Mouse (Mus musculus): ENCODE measurements around the gene Pold2. TPM values are rescaled to one million over a fixed set of nuclear protein-coding genes. Genes with fewer than 3 reads are reported as not detected.

Pold2 gene
- polyA plus RNA-seq, 1 experiment = 50.2 TPM

- no peak overlapping the region for H3K27ac ChIP-seq (ENCODE audit: insufficient read depth, low read depth, low read length)
Measured at GRCm38 (mm10) chr11:5851021-5851736, 26.9 kb downstream of the Pold2 start.

GRCm38 (mm10) chr11:5850452-5850851, 27.6 kb downstream of the Pold2 start:
- H3K4me3 ChIP-seq (ENCODE audit: insufficient read depth, low read depth, low read length) = no peak overlapping the region
- peaks cover 12% of the 10 kb centered on the region for H3K4me1 ChIP-seq (ENCODE audit: control insufficient read depth, insufficient read depth, low read length)
- no peak overlapping the region for H3K27ac ChIP-seq (ENCODE audit: insufficient read depth, low read depth, low read length)
- H3K27me3 ChIP-seq (replicated peaks; ENCODE audit: control insufficient read depth, insufficient read depth, low read length) = no peaks in the 10 kb centered on the region
- WGBS = 73% methylated on average over 5 of the region's 5 CpGs
- no peaks in the 10 kb centered on the region for H3K36me3 ChIP-seq (ENCODE audit: control insufficient read depth, insufficient read depth, low read length)
- DNase-seq = no peak
- no peak for TF ChIP-seq POLR2A (IDR thresholded peaks at IDR 0.05; ENCODE audit: low read depth, low read length)
- no peak for TF ChIP-seq CTCF (conservative IDR thresholded peaks at IDR 0.05; ENCODE audit: insufficient read depth, insufficient read length, low read depth, low read length)

More at GRCm38 (mm10) chr11:5851021-5851736, 26.9 kb downstream of the Pold2 start:
- 54% methylated on average over 4 of the region's 4 CpGs for WGBS
- DNase-seq = no peak
- Histone ChIP-seq H3K4me3 (ENCODE audit: insufficient read depth, low read depth, low read length) (no peak overlapping the region), H3K27me3 (replicated peaks; ENCODE audit: control insufficient read depth, insufficient read depth, low read length) (no peaks in the 10 kb centered on the region), H3K4me1 (ENCODE audit: control insufficient read depth, insufficient read depth, low read length) (peaks cover 9% of the 10 kb centered on the region), H3K36me3 (ENCODE audit: control insufficient read depth, insufficient read depth, low read length) (no peaks in the 10 kb centered on the region)
- TF ChIP-seq CTCF (conservative IDR thresholded peaks at IDR 0.05; ENCODE audit: insufficient read depth, insufficient read length, low read depth, low read length) (no peak), POLR2A (IDR thresholded peaks at IDR 0.05; ENCODE audit: low read depth, low read length) (no peak)

GRCm38 (mm10) chr11:5849316-5849715, 28.8 kb downstream of the Pold2 start:
- Histone ChIP-seq H3K36me3 (ENCODE audit: control insufficient read depth, insufficient read depth, low read length) (no peaks in the 10 kb centered on the region), H3K4me1 (ENCODE audit: control insufficient read depth, insufficient read depth, low read length) (peaks cover 12% of the 10 kb centered on the region), H3K4me3 (ENCODE audit: insufficient read depth, low read depth, low read length) (no peak overlapping the region), H3K27me3 (replicated peaks; ENCODE audit: control insufficient read depth, insufficient read depth, low read length) (no peaks in the 10 kb centered on the region), H3K27ac (ENCODE audit: insufficient read depth, low read depth, low read length) (no peak overlapping the region)
- TF ChIP-seq CTCF (conservative IDR thresholded peaks at IDR 0.05; ENCODE audit: insufficient read depth, insufficient read length, low read depth, low read length) (no peak), POLR2A (IDR thresholded peaks at IDR 0.05; ENCODE audit: low read depth, low read length) (no peak)
- WGBS = 59% methylated on average over 2 of the region's 2 CpGs
- DNase-seq = no peak

- no peak for TF ChIP-seq CTCF (conservative IDR thresholded peaks at IDR 0.05; ENCODE audit: insufficient read depth, insufficient read length, low read depth, low read length)
- no peak for TF ChIP-seq POLR2A (IDR thresholded peaks at IDR 0.05; ENCODE audit: low read depth, low read length)
- peak; percentile 35 for DNase-seq
- Histone ChIP-seq H3K4me1 (ENCODE audit: control insufficient read depth, insufficient read depth, low read length) (peaks cover 12% of the 10 kb centered on the region), H3K27ac (ENCODE audit: insufficient read depth, low read depth, low read length) (no peak overlapping the region), H3K36me3 (ENCODE audit: control insufficient read depth, insufficient read depth, low read length) (no peaks in the 10 kb centered on the region), H3K4me3 (ENCODE audit: insufficient read depth, low read depth, low read length) (no peak overlapping the region), H3K27me3 (replicated peaks; ENCODE audit: control insufficient read depth, insufficient read depth, low read length) (no peaks in the 10 kb centered on the region)
- 59% methylated on average over 6 of the region's 6 CpGs for WGBS
Measured at GRCm38 (mm10) chr11:5848741-5849140, 29.4 kb downstream of the Pold2 start.

GRCm38 (mm10) chr11:5846639-5847345, 31.3 kb downstream of the Pold2 start:
- H3K27me3 ChIP-seq (replicated peaks; ENCODE audit: control insufficient read depth, insufficient read depth, low read length) = no peaks in the 10 kb centered on the region
- no peak overlapping the region for H3K4me3 ChIP-seq (ENCODE audit: insufficient read depth, low read depth, low read length)
- TF ChIP-seq POLR2A (IDR thresholded peaks at IDR 0.05; ENCODE audit: low read depth, low read length) = no peak
- TF ChIP-seq CTCF (conservative IDR thresholded peaks at IDR 0.05; ENCODE audit: insufficient read depth, insufficient read length, low read depth, low read length) = no peak
- no peaks in the 10 kb centered on the region for H3K36me3 ChIP-seq (ENCODE audit: control insufficient read depth, insufficient read depth, low read length)
- 19% methylated on average over 7 of the region's 7 CpGs for WGBS
- H3K27ac ChIP-seq (ENCODE audit: insufficient read depth, low read depth, low read length) = peak overlapping the region; percentile 57; the same call in 1 of the 2 replicates
- H3K4me1 ChIP-seq (ENCODE audit: control insufficient read depth, insufficient read depth, low read length) = peaks cover 12% of the 10 kb centered on the region
- peak; percentile 95 for DNase-seq

- Histone ChIP-seq H3K36me3 (ENCODE audit: control insufficient read depth, insufficient read depth, low read length) (no peaks in the 10 kb centered on the region), H3K27me3 (replicated peaks; ENCODE audit: control insufficient read depth, insufficient read depth, low read length) (no peaks in the 10 kb centered on the region), H3K4me1 (ENCODE audit: control insufficient read depth, insufficient read depth, low read length) (peaks cover 12% of the 10 kb centered on the region), H3K27ac (ENCODE audit: insufficient read depth, low read depth, low read length) (no peak overlapping the region), H3K4me3 (ENCODE audit: insufficient read depth, low read depth, low read length) (no peak overlapping the region)
- DNase-seq = no peak
- 83% methylated on average over 3 of the region's 3 CpGs for WGBS
- TF ChIP-seq POLR2A (IDR thresholded peaks at IDR 0.05; ENCODE audit: low read depth, low read length) = no peak
- no peak for TF ChIP-seq CTCF (conservative IDR thresholded peaks at IDR 0.05; ENCODE audit: insufficient read depth, insufficient read length, low read depth, low read length)
Measured at GRCm38 (mm10) chr11:5843131-5843530, 35.0 kb downstream of the Pold2 start.

- TF ChIP-seq CTCF (conservative IDR thresholded peaks at IDR 0.05; ENCODE audit: insufficient read depth, insufficient read length, low read depth, low read length) (no peak), POLR2A (IDR thresholded peaks at IDR 0.05; ENCODE audit: low read depth, low read length) (no peak)
- Histone ChIP-seq H3K27ac (ENCODE audit: insufficient read depth, low read depth, low read length) (no peak overlapping the region), H3K36me3 (ENCODE audit: control insufficient read depth, insufficient read depth, low read length) (no peaks in the 10 kb centered on the region), H3K4me1 (ENCODE audit: control insufficient read depth, insufficient read depth, low read length) (peaks cover 8% of the 10 kb centered on the region), H3K4me3 (ENCODE audit: insufficient read depth, low read depth, low read length) (no peak overlapping the region), H3K27me3 (replicated peaks; ENCODE audit: control insufficient read depth, insufficient read depth, low read length) (no peaks in the 10 kb centered on the region)
- DNase-seq = no peak
- WGBS = 95% methylated on average over 2 of the region's 2 CpGs
Measured at GRCm38 (mm10) chr11:5841751-5842150, 36.3 kb downstream of the Pold2 start.

Measured in kidney, adult 2 months (tissue).